Mouse (Mus musculus): Measurements from ENCODE around the gene Msrb1. TPM values are rescaled to one million over a fixed set of nuclear protein-coding genes. Genes with fewer than 3 reads are reported as not detected.

Msrb1 gene
- total RNA-seq (2017): 41.2 and 41.7 TPM in 2 replicates

DNA sequence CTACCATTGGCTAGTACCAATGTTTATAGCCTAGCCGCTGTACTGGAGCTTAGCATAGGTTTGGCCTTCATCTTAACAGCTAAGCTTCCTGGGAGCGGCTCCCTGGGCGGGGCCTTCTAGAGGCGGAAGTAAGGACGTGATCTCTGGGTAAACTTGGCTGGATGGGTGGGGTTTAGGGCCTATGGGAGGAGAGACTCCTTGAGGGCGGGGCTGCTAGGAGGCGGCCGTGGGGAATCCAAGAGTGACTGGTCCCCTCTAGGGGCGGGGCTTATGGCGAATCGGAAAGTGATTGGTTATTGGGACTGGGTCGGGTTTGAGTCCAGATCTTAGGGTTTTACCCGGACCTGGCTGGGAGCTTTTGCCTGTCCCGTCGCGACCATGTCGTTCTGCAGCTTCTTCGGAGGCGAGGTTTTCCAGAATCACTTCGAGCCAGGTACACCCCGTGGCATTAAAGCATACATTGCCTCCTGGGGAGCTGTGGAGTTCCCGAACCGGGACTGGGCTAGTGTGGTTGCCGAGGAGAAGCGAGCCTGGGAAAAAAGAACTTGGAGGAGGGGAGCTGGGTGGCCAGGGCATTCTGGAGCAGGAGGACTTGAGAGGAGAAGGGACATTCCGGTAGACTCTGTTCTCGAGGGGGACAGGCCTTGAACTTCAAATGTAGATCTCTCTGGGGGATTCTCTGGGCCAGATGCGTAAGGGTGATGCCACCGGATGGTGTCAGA is at the start of gene Msrb1:
Gene Msrb1 (plus strand): TSS at position 313 of the 722 bp plus-strand sequence.
- peak; percentile 97 for ATAC-seq (replicated peaks; ENCODE audit: low read depth, poor library complexity, severe bottlenecking)

DNA sequence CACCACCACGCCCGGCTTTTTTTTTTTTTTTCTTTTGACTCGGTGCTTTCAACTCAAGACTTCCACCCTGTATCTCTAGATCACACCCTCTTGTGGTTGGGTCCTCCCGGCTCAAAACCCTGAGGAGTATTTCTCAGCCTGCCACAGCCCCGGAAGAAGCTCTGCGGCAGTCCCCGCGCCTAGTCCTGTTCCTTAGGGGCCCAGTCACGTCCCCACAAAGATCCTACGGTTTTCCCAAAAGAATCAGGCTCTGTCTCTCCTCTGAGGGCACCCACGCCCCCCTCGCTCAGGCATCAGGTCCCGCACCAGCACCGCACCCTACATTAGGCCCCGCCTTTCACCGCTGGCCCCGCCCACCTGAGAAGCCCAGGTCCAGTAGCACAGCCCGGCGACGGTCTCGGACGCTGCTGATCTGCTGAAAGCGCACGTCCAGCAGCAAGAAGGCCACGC is 49.3 kb upstream of the Msrb1 start:
- peak; percentile 73 for ATAC-seq (replicated peaks; ENCODE audit: low read depth, poor library complexity, severe bottlenecking)

DNA sequence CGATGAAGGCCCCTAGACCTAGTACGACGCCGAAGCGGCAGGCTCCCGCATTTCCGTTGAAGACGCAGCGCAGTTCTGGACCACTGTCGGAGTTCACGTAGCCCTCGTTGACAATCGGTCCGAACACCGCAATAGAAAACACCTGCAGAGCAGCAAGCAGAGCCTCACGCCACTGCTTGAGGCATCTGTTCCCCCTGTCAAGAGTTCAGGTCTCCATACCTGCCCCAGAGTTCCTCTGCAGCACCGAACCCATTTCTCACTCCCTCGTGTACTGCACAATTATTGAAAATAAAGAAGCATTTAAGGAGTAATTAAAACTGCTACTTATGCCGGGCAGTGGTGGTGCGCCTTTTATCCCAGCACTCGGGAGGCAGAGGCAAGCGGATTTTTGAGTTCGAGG is 48.8 kb upstream of the Msrb1 start:
- no peak for ATAC-seq (replicated peaks; ENCODE audit: low read depth, poor library complexity, severe bottlenecking)

DNA sequence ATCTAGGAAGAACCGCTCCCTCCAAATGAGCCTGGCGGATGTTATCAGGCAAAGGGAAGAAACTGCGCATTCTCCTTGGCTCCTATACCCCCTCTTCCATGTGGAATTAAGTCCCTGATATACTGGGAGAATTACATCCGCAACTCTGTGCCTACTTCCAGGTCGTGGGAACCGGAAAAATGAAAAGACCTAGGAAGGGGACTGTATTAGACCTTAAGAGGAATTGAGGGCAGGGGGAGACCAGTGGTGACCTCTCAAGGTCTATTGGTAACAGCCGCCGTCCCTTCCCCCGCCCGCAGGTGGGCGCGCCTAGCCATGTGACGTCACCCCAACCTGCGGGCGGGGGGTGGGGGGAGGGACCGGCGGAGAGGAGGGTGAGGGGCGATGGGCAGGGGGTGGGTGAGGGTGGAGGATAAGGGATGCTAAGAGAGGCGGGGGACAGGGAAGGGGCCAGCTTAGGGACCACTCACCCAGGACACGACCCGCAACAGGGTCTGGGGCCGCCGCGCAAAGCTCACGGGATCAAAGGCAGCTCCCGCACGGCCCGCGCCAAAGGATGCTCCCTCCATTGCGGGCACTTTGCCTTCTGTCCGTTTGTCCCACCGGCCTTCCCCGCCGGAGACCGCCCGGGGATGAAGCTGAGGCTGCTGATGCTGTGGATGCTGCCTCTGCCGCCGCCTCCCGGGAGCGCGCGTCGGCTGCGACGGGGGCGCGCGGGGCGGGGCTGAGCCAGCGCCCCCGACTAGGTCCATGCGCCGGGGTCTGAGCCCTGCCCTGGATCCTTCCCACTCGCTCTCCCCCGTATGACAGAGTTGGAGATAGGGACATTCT is 47.0 kb upstream of the Msrb1 start, which contains the start of gene Syngr3:
Gene Syngr3 (minus strand): TSS at position 705 of the 831 bp plus-strand sequence.
- no peak for ATAC-seq (replicated peaks; ENCODE audit: low read depth, poor library complexity, severe bottlenecking)

DNA sequence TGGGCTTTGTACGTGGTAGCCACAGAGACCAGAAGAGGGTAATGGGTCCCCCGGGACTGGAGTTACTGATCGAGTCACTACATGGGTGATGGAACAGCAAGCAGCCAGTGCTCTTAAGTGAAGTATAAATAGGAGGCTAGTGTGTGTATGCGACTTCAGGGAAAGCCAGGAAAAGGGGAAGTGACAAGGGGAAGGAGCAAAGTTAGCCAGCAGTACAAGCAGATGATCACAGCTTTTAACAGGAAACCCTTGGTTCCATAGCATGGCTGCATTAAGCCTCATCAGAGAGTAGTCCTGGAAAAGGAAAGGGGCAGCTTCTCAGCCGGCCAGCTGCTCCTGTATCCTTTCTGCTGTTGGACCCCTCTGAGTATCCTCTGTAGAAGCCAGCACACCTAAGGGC is 44.1 kb upstream of the Msrb1 start:
- no peak for ATAC-seq (replicated peaks; ENCODE audit: low read depth, poor library complexity, severe bottlenecking)

DNA sequence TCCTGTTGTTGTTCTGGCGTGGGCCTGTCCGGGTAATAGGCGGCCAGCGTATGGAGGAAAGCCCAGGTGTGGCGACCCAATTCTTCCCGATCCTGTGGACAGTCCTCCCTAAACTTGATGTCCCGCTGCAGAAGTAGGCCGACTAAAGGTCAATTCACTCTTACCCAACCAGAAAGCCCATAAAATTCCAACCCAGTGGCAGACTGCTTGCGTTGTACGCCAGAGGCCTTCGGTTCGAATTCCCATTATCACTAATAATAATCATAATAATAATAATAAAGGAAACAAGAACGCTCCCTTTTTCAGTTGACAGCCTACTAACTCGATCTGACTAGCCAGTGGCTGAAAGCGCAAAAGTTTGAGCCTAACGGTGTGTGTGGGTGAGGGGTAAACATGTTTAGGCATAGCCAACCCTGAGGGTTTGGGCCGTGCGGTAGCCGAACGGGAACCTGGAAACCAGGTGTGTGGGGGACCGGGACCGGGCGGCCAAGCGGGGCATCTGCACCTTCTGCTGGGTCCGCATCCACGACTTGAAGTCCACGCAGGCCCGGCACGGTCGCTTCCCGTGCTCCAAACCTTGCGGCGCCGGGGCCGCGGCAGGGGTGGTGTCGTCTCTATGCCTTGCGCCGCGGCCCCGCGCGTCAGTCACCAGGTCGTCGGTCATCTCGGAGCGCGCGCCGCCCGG is 41.0 kb upstream of the Msrb1 start:
- ATAC-seq (replicated peaks; ENCODE audit: low read depth, poor library complexity, severe bottlenecking): no peak

DNA sequence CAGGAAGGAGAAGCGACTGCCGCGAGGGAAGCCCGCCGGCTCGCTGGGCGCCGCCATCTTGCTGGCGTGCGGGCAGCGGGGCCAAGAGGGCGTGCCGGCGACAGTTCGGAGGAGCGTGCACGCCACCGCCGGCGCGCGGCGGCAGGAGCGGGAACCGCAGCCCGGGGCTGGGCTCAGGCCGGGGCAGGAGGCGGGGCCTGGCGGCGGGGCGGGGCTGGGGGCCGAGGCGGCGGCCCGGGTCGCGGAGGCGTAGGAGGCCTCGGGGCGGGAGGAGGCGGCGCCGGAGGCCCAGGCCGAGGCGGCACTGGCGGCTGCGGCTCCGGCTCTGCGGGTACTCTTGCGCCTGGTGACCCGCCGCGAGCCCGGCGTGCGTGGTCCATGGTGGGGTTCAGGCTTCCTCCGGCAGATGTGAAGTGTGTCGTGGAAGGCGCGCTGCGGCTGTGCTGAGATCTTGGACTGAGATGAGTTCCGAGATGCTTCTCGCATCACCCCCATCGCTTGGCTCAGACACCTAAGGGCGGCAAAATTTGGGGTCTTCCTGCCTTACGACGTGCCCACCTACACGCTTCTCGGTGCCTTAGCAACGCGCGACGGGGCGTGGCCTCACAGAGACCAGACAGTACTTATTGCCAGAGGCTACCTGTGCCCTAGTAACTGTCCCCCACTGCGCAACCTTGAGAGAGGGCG is 40.3 kb upstream of the Msrb1 start, which contains the start of the genes Gfer and Noxo1:
Gene Gfer (minus strand): TSS at position 146 of the 687 bp plus-strand sequence.
Gene Noxo1 (plus strand): TSS at position 224 of the 687 bp plus-strand sequence.
- ATAC-seq (replicated peaks; ENCODE audit: low read depth, poor library complexity, severe bottlenecking): peak; percentile 71

DNA sequence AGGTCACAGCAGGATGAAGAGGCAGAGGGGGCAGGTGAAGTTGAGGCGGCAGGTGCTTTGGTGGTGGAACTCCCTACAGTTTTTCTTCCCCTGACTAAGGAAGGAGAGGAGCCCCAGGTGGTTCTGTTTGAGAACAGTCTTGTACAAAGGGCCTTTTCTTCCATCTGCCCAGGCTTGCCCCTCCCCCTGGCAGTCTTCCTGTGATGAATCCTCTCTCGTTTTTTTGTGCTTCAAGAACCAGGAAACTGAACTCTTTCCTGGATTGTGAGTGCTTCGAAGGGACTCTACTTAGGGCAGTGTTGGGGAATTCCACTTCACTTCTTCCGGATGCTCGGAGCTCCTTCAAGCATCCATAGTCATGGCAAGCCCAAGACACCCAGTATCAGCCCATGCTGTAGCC is 38.5 kb upstream of the Msrb1 start:
- no peak for ATAC-seq (replicated peaks; ENCODE audit: low read depth, poor library complexity, severe bottlenecking)

DNA sequence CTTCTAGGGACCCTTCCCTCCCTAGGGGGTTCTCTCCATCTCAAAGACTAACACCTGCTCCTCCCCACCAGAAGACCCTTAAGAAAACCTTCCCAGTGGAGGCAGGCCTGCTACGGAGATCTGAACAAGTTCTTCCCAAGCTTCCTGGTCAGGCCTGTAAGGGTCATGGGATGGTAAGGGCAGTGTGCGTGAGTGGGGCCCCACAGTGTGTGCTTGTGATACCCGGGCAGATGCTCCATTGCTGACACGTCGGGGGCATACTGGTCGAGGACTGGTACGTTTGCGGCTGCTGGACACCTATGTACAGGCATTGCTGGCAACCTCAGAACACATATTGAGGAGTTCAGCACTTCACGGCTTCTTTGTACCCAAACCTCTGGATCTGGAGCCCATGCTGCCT is 37.7 kb upstream of the Msrb1 start:
- no peak for ATAC-seq (replicated peaks; ENCODE audit: low read depth, poor library complexity, severe bottlenecking)

DNA sequence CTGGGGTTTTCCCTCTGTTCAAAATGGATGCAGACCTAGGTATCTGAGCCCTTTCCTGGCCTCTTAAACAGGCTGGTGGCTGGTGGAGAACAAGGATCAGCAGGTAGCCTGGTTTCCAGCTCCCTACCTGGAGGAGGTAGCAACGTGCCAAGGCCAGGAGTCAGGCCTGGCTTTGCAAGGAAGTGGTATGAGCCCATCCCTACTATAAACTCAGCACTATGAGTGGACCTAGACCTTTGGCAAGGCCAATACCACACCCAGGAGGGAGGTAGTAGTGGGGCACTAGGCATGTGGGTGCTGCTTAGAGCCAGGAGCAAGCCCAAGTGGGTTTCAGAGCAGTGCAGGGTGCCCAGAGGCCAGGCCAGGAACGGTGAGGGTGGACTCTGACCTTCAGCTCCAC is 37.0 kb upstream of the Msrb1 start:
- no peak for ATAC-seq (replicated peaks; ENCODE audit: low read depth, poor library complexity, severe bottlenecking)

DNA sequence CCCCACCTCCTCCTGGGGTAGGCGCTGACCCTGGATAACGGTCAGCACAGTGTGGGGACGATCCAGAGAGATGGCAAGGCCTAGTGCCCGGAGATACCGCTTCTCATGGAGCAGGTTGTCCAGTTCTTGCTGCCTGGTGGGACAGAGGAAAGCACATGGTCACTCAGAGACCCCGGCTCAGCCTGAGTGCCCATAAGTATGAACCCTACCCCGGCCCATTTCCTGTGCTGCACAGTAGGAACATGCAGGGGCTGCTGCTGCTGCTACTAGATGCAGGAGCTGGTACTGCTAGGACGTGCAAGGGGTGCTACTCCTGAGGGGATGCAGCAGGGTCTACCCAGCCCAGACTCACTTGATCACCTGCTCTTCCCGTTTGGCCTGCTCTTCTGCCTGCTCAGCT is 35.2 kb upstream of the Msrb1 start:
- no peak for ATAC-seq (replicated peaks; ENCODE audit: low read depth, poor library complexity, severe bottlenecking)

DNA sequence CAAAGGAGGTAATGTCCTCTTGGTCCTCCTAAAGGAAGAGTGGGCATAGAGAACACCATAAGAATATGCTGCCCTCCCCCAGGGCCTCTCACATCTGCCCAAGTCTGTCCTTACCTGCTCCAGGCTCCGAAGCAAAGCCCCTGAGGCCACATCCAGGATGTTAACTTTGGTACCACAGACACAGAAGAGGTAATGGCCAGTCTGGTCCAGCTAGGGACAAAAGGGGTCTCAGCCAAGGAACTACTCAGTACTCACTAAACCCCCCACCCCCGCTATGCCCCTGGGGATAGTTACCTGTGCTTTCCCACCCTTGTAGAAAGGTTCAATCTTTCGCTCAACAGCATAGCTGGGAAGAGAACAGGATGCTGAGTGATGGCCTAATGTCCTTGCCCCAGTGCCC is 30.6 kb upstream of the Msrb1 start:
- no peak for ATAC-seq (replicated peaks; ENCODE audit: low read depth, poor library complexity, severe bottlenecking)

DNA sequence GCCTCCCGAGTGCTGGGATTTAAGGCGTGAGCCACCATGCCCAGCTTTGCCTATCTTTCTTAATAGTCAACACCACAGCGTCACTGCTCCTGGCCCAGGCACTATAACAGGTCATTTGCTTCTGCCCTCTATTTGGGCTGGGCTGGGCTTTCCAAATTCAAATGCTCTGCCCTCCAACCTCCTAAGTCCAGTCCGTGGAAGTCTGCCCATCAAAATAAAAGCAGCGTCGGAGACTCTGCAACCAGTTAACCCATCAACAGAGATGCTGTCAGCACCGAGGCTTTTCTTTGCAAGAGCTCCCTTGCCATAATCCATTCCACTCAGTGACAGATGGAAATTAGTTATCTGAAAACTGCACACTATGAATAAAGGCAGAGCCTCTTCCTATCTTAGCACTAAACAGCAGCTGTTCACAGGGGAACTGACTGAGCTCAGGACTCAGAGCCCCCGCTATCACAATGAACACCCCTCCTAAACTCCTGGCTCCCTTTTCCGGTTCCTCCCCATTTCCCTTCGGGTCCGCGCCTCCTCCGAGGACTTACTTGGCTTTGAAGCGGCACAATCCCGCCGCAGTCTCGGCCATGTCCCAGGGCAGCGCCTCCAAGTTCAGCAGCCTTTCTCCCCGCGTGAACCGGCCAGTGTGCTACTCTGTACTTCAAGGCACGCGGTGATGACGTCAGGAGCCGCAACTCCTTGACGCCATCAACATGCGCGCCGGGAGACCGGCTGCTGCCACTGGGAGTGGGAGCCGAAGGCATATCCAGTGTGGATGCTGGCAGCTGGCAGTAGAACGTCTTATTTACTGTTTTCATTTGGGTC is 29.3 kb upstream of the Msrb1 start, which contains the start of gene Tbl3:
Gene Tbl3 (minus strand): TSS at position 679 of the 819 bp plus-strand sequence.
- peak; percentile 91 for ATAC-seq (replicated peaks; ENCODE audit: low read depth, poor library complexity, severe bottlenecking)

DNA sequence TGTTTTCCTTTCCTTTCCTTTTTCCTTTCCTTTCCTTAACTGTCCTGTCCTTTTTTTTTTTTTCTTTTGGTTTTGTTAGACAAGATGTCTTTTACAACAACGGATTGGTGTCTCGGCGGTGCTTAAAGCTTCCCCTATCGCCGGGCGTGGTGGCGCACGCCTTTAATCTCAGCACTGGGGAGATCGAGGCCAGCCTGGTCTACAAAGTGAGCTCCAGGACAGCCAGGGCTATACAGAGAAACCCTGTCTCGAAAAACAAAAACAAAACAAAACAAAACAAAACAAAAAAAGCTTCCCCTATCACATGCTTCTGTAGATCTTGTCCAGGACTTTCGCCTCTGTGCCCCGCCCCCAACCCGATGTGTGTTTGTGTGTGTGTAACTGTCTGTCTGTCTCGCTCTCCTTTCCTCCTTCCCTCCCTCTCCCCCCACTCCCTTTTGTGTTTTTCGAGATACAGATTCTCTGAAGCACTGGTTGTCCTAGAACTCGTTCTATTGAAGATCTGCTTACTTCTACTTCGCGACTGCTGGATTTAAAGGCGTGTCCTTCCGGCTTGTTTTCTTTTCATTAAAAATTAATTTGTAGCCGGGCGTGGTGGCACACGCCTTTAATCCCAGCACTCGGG is 28.5 kb upstream of the Msrb1 start:
- ATAC-seq (replicated peaks; ENCODE audit: low read depth, poor library complexity, severe bottlenecking): peak; percentile 28

DNA sequence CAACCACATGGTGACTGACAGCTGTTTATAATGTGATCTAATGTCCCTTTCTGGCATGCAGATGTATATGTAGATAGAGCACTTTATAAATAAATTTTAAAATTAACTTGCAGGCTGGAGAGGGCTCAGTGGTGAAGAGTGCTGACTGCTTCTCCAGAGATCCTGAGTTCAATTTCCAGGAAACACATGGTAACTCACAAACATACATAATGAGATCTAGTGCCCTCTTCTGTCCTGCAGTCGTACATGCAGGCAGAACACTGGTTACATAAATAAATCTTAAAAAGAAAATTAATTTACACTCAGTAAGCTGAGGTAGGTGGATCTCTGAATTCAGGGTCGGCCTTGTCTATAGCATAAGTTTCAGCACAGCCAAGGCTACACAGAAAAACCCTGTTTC is 27.8 kb upstream of the Msrb1 start:
- peak; percentile 48 for ATAC-seq (replicated peaks; ENCODE audit: low read depth, poor library complexity, severe bottlenecking)

DNA sequence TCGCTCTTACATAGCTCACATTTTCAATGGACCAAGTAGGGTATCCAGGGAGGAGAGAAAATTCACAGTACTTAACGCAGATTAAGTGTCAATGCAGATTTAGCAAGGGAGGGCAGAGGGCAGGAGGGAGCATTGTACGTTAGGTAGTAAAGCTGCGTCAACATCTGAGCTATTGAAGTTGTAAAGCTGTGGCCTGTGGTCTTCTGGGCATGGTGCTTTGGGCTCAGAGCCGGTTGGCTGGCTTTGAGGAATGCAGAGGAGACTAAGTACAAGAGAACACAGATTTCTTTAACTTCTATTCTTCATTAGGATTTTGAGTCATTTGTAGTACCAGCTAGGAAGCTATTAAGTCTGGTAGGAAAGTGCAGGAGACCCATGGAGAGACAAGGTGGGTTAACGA is 20.9 kb upstream of the Msrb1 start:
- no peak for ATAC-seq (replicated peaks; ENCODE audit: low read depth, poor library complexity, severe bottlenecking)

DNA sequence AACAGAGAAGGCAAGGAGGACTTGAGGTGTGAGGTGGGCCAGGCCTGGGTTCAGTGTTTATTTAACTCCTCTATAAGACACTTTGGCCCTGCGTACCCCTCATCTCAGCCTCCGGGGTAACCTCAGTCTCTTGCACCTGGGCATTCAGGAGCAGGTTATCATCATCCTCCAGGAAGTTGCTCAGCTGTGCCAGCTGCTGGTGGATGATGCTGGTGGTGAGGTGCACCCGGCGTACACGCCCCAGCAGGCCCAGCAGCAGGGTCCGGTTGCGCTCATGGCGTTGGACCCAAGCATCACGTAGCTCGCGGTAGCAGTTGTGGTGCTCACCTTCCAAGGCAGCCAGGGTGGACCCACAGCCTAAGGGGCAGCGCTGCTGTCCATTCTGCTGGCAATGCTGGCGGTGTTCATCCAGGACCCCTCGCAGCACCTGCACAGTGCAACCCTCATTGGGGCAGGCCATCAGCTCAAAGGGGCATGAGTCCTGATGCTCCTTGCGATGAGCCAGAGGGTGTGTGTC is 20.2 kb upstream of the Msrb1 start:
- no peak for ATAC-seq (replicated peaks; ENCODE audit: low read depth, poor library complexity, severe bottlenecking)

DNA sequence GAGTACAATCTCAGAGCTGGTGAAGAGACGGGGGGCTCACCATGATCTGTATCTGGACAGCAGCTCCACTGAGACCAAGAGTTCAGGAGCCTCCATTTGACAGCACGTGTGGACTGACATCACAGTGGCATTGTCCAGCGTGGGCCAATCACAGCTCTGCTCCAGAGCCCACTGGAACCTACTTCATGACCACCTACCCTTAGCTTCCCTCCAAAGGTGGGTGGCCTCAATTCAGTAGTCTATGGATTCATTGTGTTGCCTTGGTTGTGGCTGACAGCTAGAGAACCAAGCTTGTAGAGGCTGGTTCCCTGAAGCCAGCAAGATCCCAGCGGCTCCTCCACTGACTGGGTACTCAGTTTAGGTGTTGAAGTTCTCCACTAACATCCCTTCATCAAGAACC is 18.5 kb upstream of the Msrb1 start, which contains the start of the genes Rnf151 and Rps2:
Gene Rnf151 (minus strand): TSS at position 121 of the 400 bp plus-strand sequence.
Gene Rps2 (plus strand): TSS at position 174 of the 400 bp plus-strand sequence.
- no peak for ATAC-seq (replicated peaks; ENCODE audit: low read depth, poor library complexity, severe bottlenecking)

All from common myeloid progenitor, adult 5-6 weeks (primary cell).